Mouse (Mus musculus): ENCODE data around the gene Nprl3.
"Not testable (repeated sequence)": the region's sequence is repeated elsewhere in the genome, so short reads cannot be mapped to it uniquely, and the experiment has no call there.

DNA sequence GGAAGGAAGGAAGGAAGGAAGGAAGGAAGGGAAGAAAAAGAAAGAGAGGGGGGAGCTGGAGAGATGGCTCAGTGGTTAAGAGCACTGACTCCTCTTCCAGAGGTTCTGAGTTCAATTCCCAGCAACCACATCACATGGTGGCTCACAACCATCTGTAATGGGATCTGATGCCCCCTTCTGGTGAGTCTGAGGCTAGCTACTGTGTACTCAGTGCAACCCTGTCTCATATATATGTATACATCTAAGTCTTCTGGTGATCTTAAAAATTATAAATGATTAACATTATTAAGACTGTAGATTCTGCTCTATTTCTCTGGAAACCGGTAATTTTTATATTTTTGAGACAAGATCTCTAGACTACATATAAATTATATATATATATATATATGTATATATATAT lies 66.5 kb downstream of the Nprl3 start:
- not testable (repeated sequence) for TF ChIP-seq TAL1, GATA1 (IDR thresholded peaks at IDR 0.05; ENCODE audit: low read length)

Measured in erythroblast, embryonic 14.5 days (primary cell).